Mouse (Mus musculus) E14TG2a.4 (cell line): ENCODE results near the gene Pqlc2.

Source experiments
- CTCF ChIP-seq: conservative IDR thresholded peaks from 2 replicates; pipeline ENCODE4 v1.5.1; 2014; ENCODE audit warnings: low read length
- NANOG ChIP-seq: IDR thresholded peaks from 2 replicates; pipeline ENCODE4 v1.6.1; 2014; ENCODE audit warnings: borderline replicate concordance, low read length, mixed read lengths
- POU5F1 ChIP-seq: IDR thresholded peaks from 2 replicates; pipeline ENCODE4 v1.6.1; 2014; ENCODE audit warnings: low read length, borderline replicate concordance

GRCm38 (mm10) chr4:139345416-139346019, 35.0 kb upstream of the Pqlc2 start:
- TF ChIP-seq CTCF (no peak), NANOG (no peak), POU5F1 (no peak)
